Mouse (Mus musculus) embryonic facial prominence, embryonic 15.5 days (tissue): ENCODE results near the gene Tspan11. TPM values are rescaled to one million over a fixed set of nuclear protein-coding genes. Genes with fewer than 3 reads are reported as not detected.

Experiments
- ATAC-seq: fragments of 200-750 bp; cut with Nextera tagmentation; 2 replicates; pipeline ENCODE4 v1.8.0; 2017; ENCODE audit warnings: low read depth, moderate TSS enrichment; ENCODE audit not compliant: insufficient number of reproducible peaks, low FRiP score, low TSS enrichment
- H3K27ac ChIP-seq: fragments of 300-500 bp; sonication (generic); replicated peaks from 2 replicates; pipeline ENCODE4 v1.5.1; 2015; ENCODE audit warnings: mild to moderate bottlenecking, inconsistent platforms
- H3K27me3 ChIP-seq: fragments of 300-500 bp; sonication (generic); 2 replicates; pipeline ENCODE4 v1.6.1; 2015; ENCODE audit warnings: inconsistent platforms
- H3K36me3 ChIP-seq: fragments of 300-500 bp; sonication (generic); 2 replicates; pipeline ENCODE4 v1.6.1; 2015; ENCODE audit warnings: mild to moderate bottlenecking, inconsistent platforms
- H3K4me1 ChIP-seq: fragments of 300-500 bp; sonication (generic); 2 replicates; pipeline ENCODE4 v1.6.1; 2015; ENCODE audit warnings: inconsistent platforms
- H3K4me2 ChIP-seq: fragments of 300-500 bp; sonication (generic); replicated peaks from 2 replicates; pipeline ENCODE4 v1.6.1; 2015; ENCODE audit warnings: mild to moderate bottlenecking, inconsistent platforms
- H3K4me3 ChIP-seq: fragments of 300-500 bp; sonication (generic); replicated peaks from 2 replicates; pipeline ENCODE4 v1.5.1; 2015; ENCODE audit warnings: mild to moderate bottlenecking, inconsistent platforms
- H3K9ac ChIP-seq: fragments of 300-500 bp; sonication (generic); 2 replicates; pipeline ENCODE4 v1.6.1; 2015; ENCODE audit warnings: inconsistent platforms
- H3K9me3 ChIP-seq: fragments of 300-500 bp; sonication (generic); replicated peaks from 2 replicates; pipeline ENCODE4 v1.6.1; 2016; ENCODE audit warnings: inconsistent platforms
- WGBS: fragments of 180-500 bp; shearing (Covaris S2); methylation state at CpG from one replicate; pipeline ENCODE4 v1.1.7; 2015; 5-methylcytosine and 5-hydroxymethylcytosine counted together
- polyA plus RNA-seq: library from polyadenylated mRNA; unstranded; fragments of >200 nt; fragmentation: Nextera tagmentation; extraction: Ambion mirVana; gene quantifications from 2 replicates; pipeline ENCODE4 v1.2.1, GENCODE M21; 2015

Gene Tspan11
- 29.6 and 37.8 TPM in 2 replicates for polyA plus RNA-seq

DNA sequence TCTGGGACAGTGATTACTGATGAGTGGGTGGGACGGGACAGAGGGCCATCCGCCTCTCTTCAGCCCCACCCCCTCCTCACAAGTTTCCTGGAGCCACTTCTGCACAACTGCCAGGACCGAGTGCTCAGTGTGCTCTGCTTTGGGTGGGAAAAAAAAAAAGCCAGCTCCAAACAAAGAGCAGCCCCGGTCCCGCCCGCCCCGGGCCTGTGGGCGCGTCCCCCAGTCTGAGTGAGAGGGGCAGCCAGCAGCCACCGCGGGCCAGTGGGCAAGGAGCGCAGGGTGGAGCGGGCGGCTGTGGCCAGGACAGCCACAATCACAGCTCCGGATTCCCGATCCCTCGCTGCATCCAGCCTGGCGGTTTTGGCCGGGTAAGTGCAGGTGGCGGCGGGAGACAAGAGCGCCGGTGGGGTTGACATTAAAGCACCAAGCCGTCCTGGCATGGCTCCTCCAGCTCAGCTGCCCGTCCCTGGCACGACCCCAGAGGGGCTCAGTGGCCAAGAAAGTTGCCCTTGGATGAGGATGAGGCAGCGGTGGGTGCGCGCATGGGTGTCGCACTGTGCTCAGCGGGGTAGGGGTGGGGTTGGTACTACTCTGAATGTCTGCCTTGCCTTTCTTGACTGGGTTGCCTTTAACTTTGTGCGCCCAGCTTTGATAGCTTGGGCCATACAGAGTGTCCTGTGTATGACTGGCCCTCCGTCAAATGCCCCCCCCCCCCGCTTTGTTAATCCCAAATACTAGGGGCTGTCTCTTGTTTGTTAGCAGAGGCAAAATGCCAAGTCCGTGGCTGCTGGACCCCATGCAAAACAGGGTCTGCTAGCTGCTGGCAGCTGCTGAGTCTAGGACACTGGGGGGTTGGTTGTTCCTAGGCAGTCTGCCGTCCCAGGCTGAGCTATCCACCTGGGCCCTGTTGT is at the start of gene Tspan11:
Gene Tspan11, plus strand, starts transcription at position 79 of the 911 bp plus-strand sequence.
- Histone ChIP-seq H3K36me3 (no peaks in the 10 kb centered on the region), H3K9me3 (no peaks in the 10 kb centered on the region), H3K4me1 (peaks cover 40% of the 10 kb centered on the region), H3K9ac (peak within 1 kb of the TSS; percentile 53), H3K4me2 (peak within 1 kb of the TSS; percentile 82), H3K27me3 (no peaks in the 10 kb centered on the region), H3K27ac (peak within 1 kb of the TSS; percentile 88), H3K4me3 (peak within 1 kb of the TSS; percentile 57)
- under 1% methylated on average over 36 of the region's 36 CpGs for WGBS
- ATAC-seq, result peak; percentile 89

- ATAC-seq, result no peak
- no peaks in the 10 kb centered on the region for H3K9me3 ChIP-seq
- no peak overlapping the region for H3K9ac ChIP-seq
- H3K4me2 ChIP-seq, result no peak overlapping the region
- H3K4me3 ChIP-seq, result no peak overlapping the region
- H3K27ac ChIP-seq, result no peak overlapping the region
- no peaks in the 10 kb centered on the region for H3K27me3 ChIP-seq
- 90% methylated on average over 4 of the region's 4 CpGs for WGBS
- no peaks in the 10 kb centered on the region for H3K4me1 ChIP-seq
- no peaks in the 10 kb centered on the region for H3K36me3 ChIP-seq
Observed at GRCm38 (mm10) chr6:127837910-127838309, 49.5 kb upstream of the Tspan11 start.

- WGBS, result 65% methylated on average over 2 of the region's 2 CpGs
- ATAC-seq, result no peak
- no peaks in the 10 kb centered on the region for H3K9me3 ChIP-seq
- no peak overlapping the region for H3K4me2 ChIP-seq
- no peaks in the 10 kb centered on the region for H3K27me3 ChIP-seq
- H3K36me3 ChIP-seq, result no peaks in the 10 kb centered on the region
- H3K9ac ChIP-seq, result no peak overlapping the region
- H3K4me1 ChIP-seq, result no peaks in the 10 kb centered on the region
- no peak overlapping the region for H3K27ac ChIP-seq
- H3K4me3 ChIP-seq, result no peak overlapping the region
Observed at GRCm38 (mm10) chr6:127839538-127839937, 47.9 kb upstream of the Tspan11 start.

DNA sequence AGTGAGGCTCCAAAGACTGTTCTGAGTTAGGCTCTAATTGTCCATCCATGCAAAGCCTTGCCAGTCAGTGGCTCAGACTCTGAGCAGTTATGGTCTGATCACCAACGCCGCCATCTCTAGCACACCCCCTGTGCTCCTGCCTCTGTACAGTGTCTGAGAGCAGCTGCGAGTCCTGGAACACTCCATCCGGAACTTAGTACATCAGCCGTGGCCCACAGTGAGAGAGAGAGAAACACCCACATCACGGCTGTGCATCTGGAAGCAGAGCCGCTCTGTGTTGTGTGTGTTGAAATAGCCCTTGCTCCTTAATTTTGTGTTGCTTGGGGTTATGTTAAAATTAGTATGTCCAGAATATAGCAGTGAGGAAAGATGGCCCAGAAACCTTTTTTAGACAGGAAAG is 47.2 kb upstream of the Tspan11 start:
- Histone ChIP-seq H3K27me3 (no peaks in the 10 kb centered on the region), H3K27ac (no peak overlapping the region), H3K36me3 (no peaks in the 10 kb centered on the region), H3K4me2 (no peak overlapping the region), H3K9me3 (no peaks in the 10 kb centered on the region), H3K4me3 (no peak overlapping the region), H3K4me1 (no peaks in the 10 kb centered on the region), H3K9ac (no peak overlapping the region)
- ATAC-seq, result no peak
- 67% methylated on average over 7 of the region's 7 CpGs for WGBS

- Histone ChIP-seq H3K9ac (no peak overlapping the region), H3K4me1 (no peaks in the 10 kb centered on the region), H3K27me3 (no peaks in the 10 kb centered on the region), H3K27ac (no peak overlapping the region), H3K36me3 (no peaks in the 10 kb centered on the region), H3K4me3 (no peak overlapping the region), H3K4me2 (no peak overlapping the region), H3K9me3 (no peaks in the 10 kb centered on the region)
- WGBS, result 71% methylated on average over 7 of the region's 7 CpGs
- no peak for ATAC-seq
Observed at GRCm38 (mm10) chr6:127841326-127841725, 46.1 kb upstream of the Tspan11 start.

- no peak for ATAC-seq
- H3K4me1 ChIP-seq, result no peaks in the 10 kb centered on the region
- H3K9ac ChIP-seq, result no peak overlapping the region
- H3K4me2 ChIP-seq, result no peak overlapping the region
- no peak overlapping the region for H3K4me3 ChIP-seq
- no peaks in the 10 kb centered on the region for H3K27me3 ChIP-seq
- H3K9me3 ChIP-seq, result no peaks in the 10 kb centered on the region
- H3K27ac ChIP-seq, result no peak overlapping the region
- no peaks in the 10 kb centered on the region for H3K36me3 ChIP-seq
- 67% methylated on average over 6 of the region's 6 CpGs for WGBS
Observed at GRCm38 (mm10) chr6:127846521-127846920, 40.9 kb upstream of the Tspan11 start.

GRCm38 (mm10) chr6:127849496-127849895 is 37.9 kb upstream of the Tspan11 start:
- Histone ChIP-seq H3K4me2 (no peak overlapping the region), H3K36me3 (no peaks in the 10 kb centered on the region), H3K9ac (no peak overlapping the region), H3K4me1 (peaks cover 15% of the 10 kb centered on the region), H3K27ac (no peak overlapping the region), H3K4me3 (no peak overlapping the region), H3K9me3 (no peaks in the 10 kb centered on the region), H3K27me3 (no peaks in the 10 kb centered on the region)
- WGBS, result 74% methylated on average over 6 of the region's 6 CpGs
- ATAC-seq, result no peak

GRCm38 (mm10) chr6:127851611-127852010 is 35.8 kb upstream of the Tspan11 start:
- H3K9me3 ChIP-seq, result no peaks in the 10 kb centered on the region
- WGBS, result 88% methylated on average over 4 of the region's 4 CpGs
- no peak overlapping the region for H3K27ac ChIP-seq
- H3K4me1 ChIP-seq, result peaks cover 33% of the 10 kb centered on the region
- no peaks in the 10 kb centered on the region for H3K27me3 ChIP-seq
- H3K4me3 ChIP-seq, result no peak overlapping the region
- H3K4me2 ChIP-seq, result no peak overlapping the region
- no peak for ATAC-seq
- H3K9ac ChIP-seq, result no peak overlapping the region
- H3K36me3 ChIP-seq, result no peaks in the 10 kb centered on the region

DNA sequence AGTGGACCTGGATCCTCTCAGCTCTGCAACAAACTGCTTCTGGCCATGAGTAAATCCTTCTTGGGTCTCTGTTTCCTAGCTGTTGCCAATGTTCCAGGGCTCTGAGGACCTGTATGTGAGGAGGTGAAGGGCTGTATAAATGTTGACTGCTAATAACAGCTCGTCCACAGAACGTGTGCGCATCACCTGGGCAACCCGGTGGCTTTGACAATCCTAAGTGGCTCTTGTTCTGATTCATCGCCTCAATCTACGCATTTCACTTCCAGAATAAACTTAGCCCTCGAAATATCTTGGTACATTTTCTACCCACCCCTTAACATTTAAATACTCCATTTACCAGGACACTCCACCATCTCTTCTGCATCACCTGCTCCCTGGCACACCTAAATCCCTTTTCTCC is 34.1 kb upstream of the Tspan11 start:
- H3K4me2 ChIP-seq, result peak overlapping the region; percentile 21; the same call in 1 of the 2 replicates
- no peaks in the 10 kb centered on the region for H3K9me3 ChIP-seq
- ATAC-seq, result no peak
- H3K4me1 ChIP-seq, result peaks cover 33% of the 10 kb centered on the region
- 92% methylated on average over 7 of the region's 7 CpGs for WGBS
- no peak overlapping the region for H3K4me3 ChIP-seq
- H3K27ac ChIP-seq, result peak overlapping the region; percentile 77
- no peaks in the 10 kb centered on the region for H3K27me3 ChIP-seq
- no peak overlapping the region for H3K9ac ChIP-seq
- H3K36me3 ChIP-seq, result no peaks in the 10 kb centered on the region

- Histone ChIP-seq H3K27ac (peak overlapping the region; percentile 77), H3K27me3 (no peaks in the 10 kb centered on the region), H3K4me2 (peak overlapping the region; percentile 21; the same call in 1 of the 2 replicates), H3K4me1 (peaks cover 33% of the 10 kb centered on the region), H3K9me3 (no peaks in the 10 kb centered on the region), H3K4me3 (no peak overlapping the region), H3K36me3 (no peaks in the 10 kb centered on the region), H3K9ac (no peak overlapping the region)
- 11% methylated on average over 16 of the region's 16 CpGs for WGBS
- ATAC-seq, result peak; percentile 69
Observed at GRCm38 (mm10) chr6:127853771-127854687, 33.4 kb upstream of the Tspan11 start.

GRCm38 (mm10) chr6:127854688-127855013 is 32.7 kb upstream of the Tspan11 start:
- Histone ChIP-seq H3K4me1 (peaks cover 33% of the 10 kb centered on the region), H3K9me3 (no peaks in the 10 kb centered on the region), H3K4me2 (0 out of 2 replicates have a peak overlapping the region, but pooled peaks have one; percentile 21), H3K9ac (no peak overlapping the region), H3K4me3 (no peak overlapping the region), H3K27me3 (no peaks in the 10 kb centered on the region), H3K36me3 (no peaks in the 10 kb centered on the region), H3K27ac (peak overlapping the region; percentile 77)
- ATAC-seq, result no peak
- WGBS, result 93% methylated on average over 2 of the region's 2 CpGs
